Mouse (Mus musculus): ENCODE results near the gene Oard1. TPM values are rescaled to one million over a fixed set of nuclear protein-coding genes. Genes with fewer than 3 reads are reported as not detected.

The Oard1 gene
- polyA plus RNA-seq, 1 experiment from 2014 or later = 79.4 TPM

- Histone ChIP-seq H3K4me3 (no peak overlapping the region), H3K27ac (replicated peaks) (no peak overlapping the region), H3K4me1 (peaks cover 4% of the 10 kb centered on the region; the same call in 1 of the 2 replicates), H3K4me2 (replicated peaks) (no peak overlapping the region), H3K36me3 (no peaks in the 10 kb centered on the region), H3K9me3 (no peaks in the 10 kb centered on the region), H3K9ac (replicated peaks) (no peak overlapping the region), H3K27me3 (no peaks in the 10 kb centered on the region; the same call in 1 of the 2 replicates)
- 72% methylated on average over 8 of the region's 8 CpGs for WGBS
- no peak for ATAC-seq (ENCODE audit: low FRiP score, low read depth)
Measured at GRCm38 (mm10) chr17:48447675-48448074, 37.9 kb downstream of the Oard1 start.

DNA sequence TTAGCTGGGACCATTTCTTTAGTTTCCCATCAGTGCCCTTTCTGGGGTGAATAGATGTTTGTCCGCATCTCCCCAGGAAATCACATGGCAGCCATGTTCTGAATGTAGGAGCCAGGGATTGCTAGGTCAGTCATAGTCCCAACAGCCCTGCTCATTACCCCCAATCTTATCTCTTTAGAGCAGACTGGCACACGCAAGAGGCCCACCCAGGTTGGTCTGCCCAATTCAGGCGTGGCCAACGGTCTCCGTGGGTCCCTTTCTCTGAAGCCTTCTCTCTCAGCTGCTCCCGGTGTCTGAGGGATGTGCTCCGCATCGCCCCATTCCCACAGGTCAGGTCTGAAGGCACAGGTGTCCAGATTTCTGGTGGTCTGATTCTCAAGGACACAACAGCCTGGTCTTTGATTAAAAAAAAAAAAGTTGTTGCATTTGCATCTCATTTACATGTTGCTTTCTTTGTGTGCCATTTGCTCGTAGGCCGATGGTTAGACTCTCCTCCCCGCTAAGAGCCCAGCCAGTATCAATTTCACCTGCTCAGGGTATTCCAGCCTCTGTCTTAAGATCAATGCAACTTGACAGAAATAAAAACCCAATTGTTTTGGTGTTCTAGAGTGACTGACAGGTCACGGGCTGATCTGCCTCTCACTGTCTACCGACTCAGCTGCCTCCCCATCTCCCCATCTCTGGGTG lies 41.0 kb downstream of the Oard1 start:
- Histone ChIP-seq H3K27ac (replicated peaks) (no peak overlapping the region), H3K4me3 (no peak overlapping the region), H3K4me1 (peaks cover 4% of the 10 kb centered on the region; the same call in 1 of the 2 replicates), H3K4me2 (replicated peaks) (no peak overlapping the region), H3K9ac (replicated peaks) (no peak overlapping the region), H3K36me3 (no peaks in the 10 kb centered on the region), H3K27me3 (no peaks in the 10 kb centered on the region; the same call in 1 of the 2 replicates), H3K9me3 (no peaks in the 10 kb centered on the region)
- no peak for ATAC-seq (ENCODE audit: low FRiP score, low read depth)
- WGBS = 86% methylated on average over 13 of the region's 13 CpGs

DNA sequence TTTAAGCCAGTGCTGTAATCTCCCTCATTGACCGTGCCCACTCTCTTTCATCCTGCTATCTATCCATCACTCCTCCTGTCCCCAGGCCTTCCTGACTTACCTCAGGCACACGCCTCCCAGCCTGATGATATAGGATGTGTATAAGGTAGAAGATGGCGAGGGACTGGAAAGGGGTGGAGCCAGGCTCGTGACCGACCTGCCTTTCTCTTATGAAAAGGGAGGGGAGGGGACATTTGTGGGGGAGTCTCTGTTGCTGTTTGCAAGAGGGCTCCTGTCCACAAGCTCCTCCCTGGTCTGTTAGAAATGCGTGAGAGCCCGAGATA lies 41.5 kb downstream of the Oard1 start, which contains the start of gene Tspo2:
Gene Tspo2 (minus strand): TSS at position 170 of the 323 bp plus-strand sequence.
- Histone ChIP-seq H3K4me1 (peaks cover 4% of the 10 kb centered on the region; the same call in 1 of the 2 replicates), H3K9ac (replicated peaks) (no peak within 1 kb of the TSS), H3K4me3 (no peak within 1 kb of the TSS), H3K4me2 (replicated peaks) (no peak within 1 kb of the TSS), H3K9me3 (no peaks in the 10 kb centered on the region), H3K27ac (replicated peaks) (no peak within 1 kb of the TSS), H3K27me3 (no peaks in the 10 kb centered on the region; the same call in 1 of the 2 replicates), H3K36me3 (no peaks in the 10 kb centered on the region)
- ATAC-seq (ENCODE audit: low FRiP score, low read depth) = no peak
- 82% methylated on average over 7 of the region's 7 CpGs for WGBS

- no peak overlapping the region for H3K4me2 ChIP-seq (replicated peaks)
- no peak overlapping the region for H3K27ac ChIP-seq (replicated peaks)
- H3K4me1 ChIP-seq = peaks cover 4% of the 10 kb centered on the region; the same call in 1 of the 2 replicates
- no peaks in the 10 kb centered on the region; the same call in 1 of the 2 replicates for H3K27me3 ChIP-seq
- 74% methylated on average over 9 of the region's 9 CpGs for WGBS
- H3K36me3 ChIP-seq = no peaks in the 10 kb centered on the region
- ATAC-seq (ENCODE audit: low FRiP score, low read depth) = no peak
- H3K9me3 ChIP-seq = no peaks in the 10 kb centered on the region
- no peak overlapping the region for H3K4me3 ChIP-seq
- H3K9ac ChIP-seq (replicated peaks) = no peak overlapping the region
Measured at GRCm38 (mm10) chr17:48451753-48452444, 42.1 kb downstream of the Oard1 start.

GRCm38 (mm10) chr17:48453489-48453888 lies 43.7 kb downstream of the Oard1 start:
- WGBS = 77% methylated on average over 7 of the region's 7 CpGs
- Histone ChIP-seq H3K4me2 (replicated peaks) (no peak overlapping the region), H3K36me3 (no peaks in the 10 kb centered on the region), H3K27ac (replicated peaks) (no peak overlapping the region), H3K4me3 (no peak overlapping the region), H3K9me3 (no peaks in the 10 kb centered on the region), H3K27me3 (no peaks in the 10 kb centered on the region), H3K4me1 (peaks cover 4% of the 10 kb centered on the region; the same call in 1 of the 2 replicates), H3K9ac (replicated peaks) (no peak overlapping the region)
- ATAC-seq (ENCODE audit: low FRiP score, low read depth) = no peak

GRCm38 (mm10) chr17:48454190-48454589 lies 44.4 kb downstream of the Oard1 start:
- Histone ChIP-seq H3K4me3 (no peak overlapping the region), H3K9ac (replicated peaks) (no peak overlapping the region), H3K27ac (replicated peaks) (no peak overlapping the region), H3K9me3 (no peaks in the 10 kb centered on the region), H3K36me3 (no peaks in the 10 kb centered on the region), H3K27me3 (no peaks in the 10 kb centered on the region), H3K4me1 (peaks cover 4% of the 10 kb centered on the region; the same call in 1 of the 2 replicates), H3K4me2 (replicated peaks) (no peak overlapping the region)
- WGBS = 58% methylated on average over 7 of the region's 7 CpGs
- no peak for ATAC-seq (ENCODE audit: low FRiP score, low read depth)

DNA sequence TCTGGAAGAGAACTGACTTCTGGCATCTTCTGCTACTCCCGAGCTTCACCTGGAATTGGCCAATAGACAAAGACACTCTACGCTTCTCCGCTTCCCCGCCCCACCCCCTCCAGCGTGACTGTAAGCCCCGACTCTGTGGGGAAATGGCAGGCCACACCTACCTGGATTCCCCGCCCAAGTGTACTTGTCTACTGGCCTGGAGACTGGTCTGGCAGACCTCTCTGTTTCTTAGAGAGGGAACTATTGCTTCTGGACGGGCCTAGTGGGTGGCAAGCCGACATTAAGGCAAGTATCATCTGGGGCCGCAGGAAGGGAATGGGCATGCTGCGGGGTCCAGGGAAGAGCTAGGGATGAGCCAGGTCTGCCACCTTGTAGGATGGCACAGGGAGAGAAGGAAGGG lies 44.9 kb downstream of the Oard1 start, which contains the start of gene Unc5cl:
Gene Unc5cl (plus strand): TSS at position 214 of the 400 bp plus-strand sequence.
- no peak within 1 kb of the TSS for H3K4me3 ChIP-seq
- no peak for ATAC-seq (ENCODE audit: low FRiP score, low read depth)
- H3K4me2 ChIP-seq (replicated peaks) = no peak within 1 kb of the TSS
- H3K27ac ChIP-seq (replicated peaks) = no peak within 1 kb of the TSS
- WGBS = 56% methylated on average over 11 of the region's 11 CpGs
- no peaks in the 10 kb centered on the region for H3K27me3 ChIP-seq
- H3K36me3 ChIP-seq = no peaks in the 10 kb centered on the region
- H3K4me1 ChIP-seq = peaks cover 4% of the 10 kb centered on the region; the same call in 1 of the 2 replicates
- H3K9me3 ChIP-seq = no peaks in the 10 kb centered on the region
- H3K9ac ChIP-seq (replicated peaks) = no peak within 1 kb of the TSS

GRCm38 (mm10) chr17:48455955-48456354 lies 46.1 kb downstream of the Oard1 start:
- Histone ChIP-seq H3K9ac (replicated peaks) (no peak overlapping the region), H3K4me2 (replicated peaks) (no peak overlapping the region), H3K36me3 (no peaks in the 10 kb centered on the region), H3K4me3 (no peak overlapping the region), H3K27me3 (no peaks in the 10 kb centered on the region), H3K27ac (replicated peaks) (no peak overlapping the region), H3K4me1 (peaks cover 4% of the 10 kb centered on the region; the same call in 1 of the 2 replicates), H3K9me3 (no peaks in the 10 kb centered on the region)
- no peak for ATAC-seq (ENCODE audit: low FRiP score, low read depth)
- whole genome bisulfite sequencing = 86% methylated on average over 2 of the region's 2 CpGs

- Histone ChIP-seq H3K4me2 (replicated peaks) (no peak overlapping the region), H3K27me3 (no peaks in the 10 kb centered on the region), H3K4me1 (no peaks in the 10 kb centered on the region), H3K27ac (replicated peaks) (no peak overlapping the region), H3K9me3 (no peaks in the 10 kb centered on the region), H3K9ac (replicated peaks) (no peak overlapping the region), H3K4me3 (no peak overlapping the region), H3K36me3 (no peaks in the 10 kb centered on the region)
- 83% methylated on average over 13 of the region's 13 CpGs for WGBS
- no peak for ATAC-seq (ENCODE audit: low FRiP score, low read depth)
Measured at GRCm38 (mm10) chr17:48457971-48458653, 48.3 kb downstream of the Oard1 start.

- no peak for ATAC-seq (ENCODE audit: low FRiP score, low read depth)
Measured at GRCm38 (mm10) chr17:48462096-48462495, 52.3 kb downstream of the Oard1 start.

GRCm38 (mm10) chr17:48463391-48463790 lies 53.6 kb downstream of the Oard1 start:
- Histone ChIP-seq H3K27me3 (peaks cover 16% of the 10 kb centered on the region), H3K36me3 (no peaks in the 10 kb centered on the region)
- no peak for ATAC-seq (ENCODE audit: low FRiP score, low read depth)

More at GRCm38 (mm10) chr17:48462096-48462495, 52.3 kb downstream of the Oard1 start:
- H3K36me3 ChIP-seq = no peaks in the 10 kb centered on the region
- peaks cover 12% of the 10 kb centered on the region for H3K27me3 ChIP-seq
- WGBS = 94% methylated on average over 13 of the region's 13 CpGs
- H3K9ac ChIP-seq (replicated peaks) = no peak overlapping the region
- H3K4me2 ChIP-seq (replicated peaks) = no peak overlapping the region
- H3K9me3 ChIP-seq = no peaks in the 10 kb centered on the region
- H3K4me1 ChIP-seq = 0 out of 2 replicates have a peak, but pooled peaks cover 1% of the 10 kb centered on the region
- H3K4me3 ChIP-seq = no peak overlapping the region
- no peak overlapping the region for H3K27ac ChIP-seq (replicated peaks)

More at GRCm38 (mm10) chr17:48463391-48463790, 53.6 kb downstream of the Oard1 start:
- Histone ChIP-seq H3K4me2 (replicated peaks) (no peak overlapping the region), H3K4me3 (no peak overlapping the region), H3K9me3 (no peaks in the 10 kb centered on the region), H3K27ac (replicated peaks) (no peak overlapping the region), H3K4me1 (peaks cover 5% of the 10 kb centered on the region; the same call in 1 of the 2 replicates), H3K9ac (replicated peaks) (no peak overlapping the region)
- WGBS = 96% methylated on average over 4 of the region's 4 CpGs

All from midbrain, embryonic 12.5 days (tissue).